Comparison of ENCODE assay signal across 9 mouse cellular contexts in genomic region chr9:120869432-120870081, GRCm38 (mm10). TPM values are rescaled to one million over a fixed set of nuclear protein-coding genes. Genes with fewer than 3 reads are reported as not detected.
DNase-seq lines count a peak whose midpoint lies in the region; ATAC-seq and TF ChIP-seq lines count a peak whose summit lies in the region.
"Had no signal": no experiment of that assay in that cellular context is flagged by ENCODE, and none has a peak within 500 bp of the region (broad histone marks: within the 10 kb centered on the region; RNA-seq: fewer than 3 reads in every experiment).

No protein-coding gene starts in this region.

- intact Hi-C loops in left cerebral cortex, postnatal 14 days (cut with DNase I) = loop anchor here (5.0 kb wide), 1 partner anchor 63 kb away; no protein-coding TSS in a partner anchor

- H3K4me1 ChIP-seq in lung, embryonic 15.5 days = peaks cover 44% of the 10 kb centered on the region
- peaks cover 46% of the 10 kb centered on the region for H3K4me1 ChIP-seq in forebrain, postnatal 0 days (ENCODE audit: insufficient read depth)
- peaks cover 15% of the 10 kb centered on the region for H3K4me1 ChIP-seq in stomach, embryonic 15.5 days

- DNase-seq in lung, postnatal 4 days = no peak
- peak; percentile 90 for DNase-seq in forebrain, postnatal 0 days
- peak; percentile 14 for DNase-seq in kidney, adult 11 months
- peak; percentile 71 to 78 for DNase-seq in left cerebral cortex, postnatal 14 days (ENCODE audit: low spot score in 2 of 2)
- DNase-seq in testis, postnatal 14 days (ENCODE audit: low spot score) = no peak

- H3K36me3 ChIP-seq in lung, embryonic 15.5 days = no peaks in the 10 kb centered on the region
- no peaks in the 10 kb centered on the region for H3K36me3 ChIP-seq in forebrain, postnatal 0 days (ENCODE audit: insufficient read depth)
- no peaks in the 10 kb centered on the region for H3K36me3 ChIP-seq in stomach, embryonic 15.5 days

- no peak overlapping the region for H3K9ac ChIP-seq in lung, embryonic 15.5 days
- H3K9ac ChIP-seq in forebrain, postnatal 0 days = peak overlapping the region; percentile 14
- no peak overlapping the region for H3K9ac ChIP-seq in stomach, embryonic 15.5 days

- H3K9me3 ChIP-seq in lung, embryonic 15.5 days = no peaks in the 10 kb centered on the region
- no peaks in the 10 kb centered on the region for H3K9me3 ChIP-seq in forebrain, postnatal 0 days (ENCODE audit: low read length)
- no peaks in the 10 kb centered on the region for H3K9me3 ChIP-seq in stomach, embryonic 15.5 days

- no peak overlapping the region for H3K4me3 ChIP-seq in lung, embryonic 15.5 days
- no peak overlapping the region for H3K4me3 ChIP-seq in forebrain, postnatal 0 days (ENCODE audit: low read depth, low read length)
- no peak overlapping the region for H3K4me3 ChIP-seq in stomach, embryonic 15.5 days (replicated peaks)
- H3K4me3 ChIP-seq: erythroblast, embryonic 14.5 days had no signal

- WGBS in lung, embryonic 15.5 days = 14% methylated on average over 19 of the region's 19 CpGs
- 6% methylated on average over 19 of the region's 19 CpGs for WGBS in forebrain, postnatal 0 days
- WGBS in stomach, embryonic 15.5 days = 31% methylated on average over 19 of the region's 19 CpGs

- TF ChIP-seq CTCF in forebrain, postnatal 0 days (IDR thresholded peaks at IDR 0.05; ENCODE audit: low read depth) = peak; percentile 27; the same call in 1 of the 2 replicates

- peak overlapping the region; percentile 42 for H3K4me2 ChIP-seq in lung, embryonic 15.5 days
- H3K4me2 ChIP-seq in forebrain, postnatal 0 days (ENCODE audit: low read depth) = peak overlapping the region; percentile 22
- peak overlapping the region; percentile 39 for H3K4me2 ChIP-seq in stomach, embryonic 15.5 days

- no peaks in the 10 kb centered on the region for H3K27me3 ChIP-seq in lung, embryonic 15.5 days
- H3K27me3 ChIP-seq in forebrain, postnatal 0 days (ENCODE audit: insufficient read depth, low read length) = no peaks in the 10 kb centered on the region
- no peaks in the 10 kb centered on the region for H3K27me3 ChIP-seq in stomach, embryonic 15.5 days (replicated peaks)

- peak overlapping the region; percentile 8; the same call in 1 of the 2 replicates for H3K27ac ChIP-seq in lung, embryonic 15.5 days
- peak overlapping the region; percentile 94 for H3K27ac ChIP-seq in forebrain, postnatal 0 days (ENCODE audit: low read depth, low read length)
- peak overlapping the region; percentile 49 for H3K27ac ChIP-seq in stomach, embryonic 15.5 days

- no peak for ATAC-seq in lung, embryonic 15.5 days (ENCODE audit: borderline replicate concordance, extremely low read depth, low FRiP score, low TSS enrichment)
- peak; percentile 90 for ATAC-seq in forebrain, postnatal 0 days
- ATAC-seq in stomach, embryonic 15.5 days (ENCODE audit: insufficient read depth, low FRiP score, low read depth) = 0 out of 2 replicates have a peak, but pooled peaks have one; percentile 17
- no peak for ATAC-seq in megakaryocyte-erythroid progenitor cell, adult 5-6 weeks (replicated peaks; ENCODE audit: low FRiP score, low TSS enrichment, poor library complexity, severe bottlenecking)

RNA-seq across cellular contexts. Expression of gene Ctnnb1, which starts 59.5 kb away (rescaled TPM):
- 552 and 563 TPM in 2 replicates for polyA plus RNA-seq in lung, embryonic 15.5 days (2015; fragmentation: Nextera tagmentation; extraction: Ambion mirVana)
- total RNA-seq in forebrain, postnatal 0 days (2014; rRNA removed) = 839 and 1,100 TPM in 2 replicates
- 368 and 388 TPM in 2 replicates for polyA plus RNA-seq in forebrain, postnatal 0 days (2015; fragmentation: Nextera tagmentation; extraction: Ambion mirVana)
- 100 to 1,000 TPM; 615 to 674 TPM for total RNA-seq in left cerebral cortex, postnatal 14 days (2021)
- 502 and 547 TPM in 2 replicates for polyA plus RNA-seq in stomach, embryonic 15.5 days (2015; fragmentation: Nextera tagmentation; extraction: Ambion mirVana)
- 290 and 302 TPM in 2 replicates for total RNA-seq in megakaryocyte-erythroid progenitor cell, adult 5-6 weeks (2014; fragmentation: Nextera tagmentation)
- 475 and 509 TPM in 2 replicates for total RNA-seq in megakaryocyte-erythroid progenitor cell, adult 5-6 weeks (2017)

Comparison
In these comparisons a context has a peak if more than half of its experiments do, and no peak if none do; other contexts are left out.
1. ATAC-seq: peak in forebrain, postnatal 0 days (single experiment) and stomach, embryonic 15.5 days (single experiment); none in lung, embryonic 15.5 days (single experiment) and megakaryocyte-erythroid progenitor cell, adult 5-6 weeks (single experiment).
2. H3K27ac ChIP-seq: peak in every context shown above with its lines; median percentile 94 in forebrain, postnatal 0 days; 49 in stomach, embryonic 15.5 days; 8 in lung, embryonic 15.5 days.
3. DNase-seq: peak in forebrain, postnatal 0 days (single experiment), kidney, adult 11 months (single experiment) and left cerebral cortex, postnatal 14 days (2 of 2); none in lung, postnatal 4 days (0 of 2) and testis, postnatal 14 days (single experiment).
4. Peak in every context shown above with its lines, with median percentiles within 50 percentile points of each other: H3K4me2 ChIP-seq.